Mouse (Mus musculus): ENCODE measurements around the gene Nfib. TPM values are rescaled to one million over a fixed set of nuclear protein-coding genes. Genes with fewer than 3 reads are reported as not detected.

The Nfib gene
- polyA plus RNA-seq, 1 experiment from 2014 or later: 13.3 TPM

- ATAC-seq (replicated peaks; ENCODE audit: low FRiP score, low read depth): no peak
- H3K27me3 ChIP-seq (ENCODE audit: insufficient read depth, low read length): no peaks in the 10 kb centered on the region
- 0 out of 2 replicates have a peak, but pooled peaks cover 6% of the 10 kb centered on the region for H3K4me1 ChIP-seq (replicated peaks; ENCODE audit: insufficient read depth, low read length)
- H3K4me2 ChIP-seq (ENCODE audit: low read length): peak overlapping the region; percentile 76
- DNase-seq (ENCODE audit: low spot score): peak; percentile 57
- H3K9me3 ChIP-seq (replicated peaks; ENCODE audit: low read length): no peaks in the 10 kb centered on the region
- WGBS: 4% methylated on average over 13 of the region's 13 CpGs
- no peak for TF ChIP-seq CTCF (IDR thresholded peaks at IDR 0.05; ENCODE audit: low read depth)
- no peaks in the 10 kb centered on the region for H3K36me3 ChIP-seq (ENCODE audit: insufficient read depth, low read length)
- H3K27ac ChIP-seq: peak overlapping the region; percentile 84
- H3K4me3 ChIP-seq (replicated peaks; ENCODE audit: low read depth, low read length): peak overlapping the region; percentile 47
- H3K9ac ChIP-seq (ENCODE audit: low read depth, low read length): peak overlapping the region; percentile 60
These were observed 193.2 kb downstream of the Nfib start for GRCm38 (mm10) chr4:82512335-82512734.

- no peak for ATAC-seq (replicated peaks; ENCODE audit: low FRiP score, low read depth)
- no peaks in the 10 kb centered on the region for H3K9me3 ChIP-seq (replicated peaks; ENCODE audit: low read length)
- peak overlapping the region; percentile 47; the same call in 1 of the 2 replicates for H3K4me3 ChIP-seq (replicated peaks; ENCODE audit: low read depth, low read length)
- 4% methylated on average over 8 of the region's 8 CpGs for WGBS
- H3K27me3 ChIP-seq (ENCODE audit: insufficient read depth, low read length): no peaks in the 10 kb centered on the region
- DNase-seq (ENCODE audit: low spot score): peak; percentile 46
- H3K4me2 ChIP-seq (ENCODE audit: low read length): peak overlapping the region; percentile 76
- peak overlapping the region; percentile 27; the same call in 1 of the 2 replicates for H3K9ac ChIP-seq (ENCODE audit: low read depth, low read length)
- peak overlapping the region; percentile 84 for H3K27ac ChIP-seq
- H3K36me3 ChIP-seq (ENCODE audit: insufficient read depth, low read length): no peaks in the 10 kb centered on the region
- 0 out of 2 replicates have a peak, but pooled peaks cover 6% of the 10 kb centered on the region for H3K4me1 ChIP-seq (replicated peaks; ENCODE audit: insufficient read depth, low read length)
- TF ChIP-seq CTCF (IDR thresholded peaks at IDR 0.05; ENCODE audit: low read depth): no peak
These were observed 194.0 kb downstream of the Nfib start for GRCm38 (mm10) chr4:82511524-82511923.

GRCm38 (mm10) chr4:82511001-82511513 is 194.5 kb downstream of the Nfib start:
- H3K27me3 ChIP-seq (ENCODE audit: insufficient read depth, low read length): no peaks in the 10 kb centered on the region
- H3K36me3 ChIP-seq (ENCODE audit: insufficient read depth, low read length): no peaks in the 10 kb centered on the region
- DNase-seq (ENCODE audit: low spot score) (peak; percentile 29), ATAC-seq (replicated peaks; ENCODE audit: low FRiP score, low read depth) (no peak)
- H3K27ac ChIP-seq: peak overlapping the region; percentile 84
- no peak for TF ChIP-seq CTCF (IDR thresholded peaks at IDR 0.05; ENCODE audit: low read depth)
- peak overlapping the region; percentile 27; the same call in 1 of the 2 replicates for H3K9ac ChIP-seq (ENCODE audit: low read depth, low read length)
- no peaks in the 10 kb centered on the region for H3K9me3 ChIP-seq (replicated peaks; ENCODE audit: low read length)
- H3K4me2 ChIP-seq (ENCODE audit: low read length): peak overlapping the region; percentile 76
- 5% methylated on average over 16 of the region's 16 CpGs for WGBS
- H3K4me1 ChIP-seq (replicated peaks; ENCODE audit: insufficient read depth, low read length): 0 out of 2 replicates have a peak, but pooled peaks cover 6% of the 10 kb centered on the region
- H3K4me3 ChIP-seq (replicated peaks; ENCODE audit: low read depth, low read length): peak overlapping the region; percentile 47; the same call in 1 of the 2 replicates

GRCm38 (mm10) chr4:82509771-82510170 is 195.8 kb downstream of the Nfib start:
- DNase-seq (ENCODE audit: low spot score) (no peak), ATAC-seq (replicated peaks; ENCODE audit: low FRiP score, low read depth) (no peak)
- WGBS: 60% methylated on average over 4 of the region's 4 CpGs
- H3K27ac ChIP-seq: peak overlapping the region; percentile 31; the same call in 1 of the 2 replicates
- H3K4me1 ChIP-seq (replicated peaks; ENCODE audit: insufficient read depth, low read length): 0 out of 2 replicates have a peak, but pooled peaks cover 6% of the 10 kb centered on the region
- no peak overlapping the region for H3K4me2 ChIP-seq (ENCODE audit: low read length)
- H3K9me3 ChIP-seq (replicated peaks; ENCODE audit: low read length): no peaks in the 10 kb centered on the region
- TF ChIP-seq CTCF (IDR thresholded peaks at IDR 0.05; ENCODE audit: low read depth): no peak
- no peak overlapping the region for H3K9ac ChIP-seq (ENCODE audit: low read depth, low read length)
- no peaks in the 10 kb centered on the region for H3K27me3 ChIP-seq (ENCODE audit: insufficient read depth, low read length)
- H3K36me3 ChIP-seq (ENCODE audit: insufficient read depth, low read length): no peaks in the 10 kb centered on the region
- H3K4me3 ChIP-seq (replicated peaks; ENCODE audit: low read depth, low read length): no peak overlapping the region

GRCm38 (mm10) chr4:82509166-82509767 is 196.3 kb downstream of the Nfib start:
- Histone ChIP-seq H3K9ac (ENCODE audit: low read depth, low read length) (no peak overlapping the region), H3K4me2 (ENCODE audit: low read length) (no peak overlapping the region), H3K27me3 (ENCODE audit: insufficient read depth, low read length) (no peaks in the 10 kb centered on the region), H3K9me3 (replicated peaks; ENCODE audit: low read length) (no peaks in the 10 kb centered on the region), H3K4me3 (replicated peaks; ENCODE audit: low read depth, low read length) (no peak overlapping the region), H3K27ac (no peak overlapping the region; the same call in 1 of the 2 replicates), H3K36me3 (ENCODE audit: insufficient read depth, low read length) (no peaks in the 10 kb centered on the region), H3K4me1 (replicated peaks; ENCODE audit: insufficient read depth, low read length) (0 out of 2 replicates have a peak, but pooled peaks cover 6% of the 10 kb centered on the region)
- 51% methylated on average over 2 of the region's 2 CpGs for WGBS
- no peak for DNase-seq (ENCODE audit: low spot score)
- ATAC-seq (replicated peaks; ENCODE audit: low FRiP score, low read depth): no peak
- TF ChIP-seq CTCF (IDR thresholded peaks at IDR 0.05; ENCODE audit: low read depth): no peak

- 33% methylated on average over 7 of the region's 7 CpGs for WGBS
- no peak for TF ChIP-seq CTCF (IDR thresholded peaks at IDR 0.05; ENCODE audit: low read depth)
- DNase-seq (ENCODE audit: low spot score) (no peak), ATAC-seq (replicated peaks; ENCODE audit: low FRiP score, low read depth) (no peak)
- Histone ChIP-seq H3K36me3 (ENCODE audit: insufficient read depth, low read length) (no peaks in the 10 kb centered on the region), H3K27ac (no peak overlapping the region; the same call in 1 of the 2 replicates), H3K9me3 (replicated peaks; ENCODE audit: low read length) (no peaks in the 10 kb centered on the region), H3K4me1 (replicated peaks; ENCODE audit: insufficient read depth, low read length) (0 out of 2 replicates have a peak, but pooled peaks cover 6% of the 10 kb centered on the region), H3K4me3 (replicated peaks; ENCODE audit: low read depth, low read length) (no peak overlapping the region), H3K27me3 (ENCODE audit: insufficient read depth, low read length) (no peaks in the 10 kb centered on the region), H3K9ac (ENCODE audit: low read depth, low read length) (no peak overlapping the region), H3K4me2 (ENCODE audit: low read length) (no peak overlapping the region)
These were observed 197.3 kb downstream of the Nfib start for GRCm38 (mm10) chr4:82508281-82508687.

Data from kidney, postnatal 0 days (tissue).